1 mouse cellular context compared by ENCODE assay signal in the genomic region with DNA sequence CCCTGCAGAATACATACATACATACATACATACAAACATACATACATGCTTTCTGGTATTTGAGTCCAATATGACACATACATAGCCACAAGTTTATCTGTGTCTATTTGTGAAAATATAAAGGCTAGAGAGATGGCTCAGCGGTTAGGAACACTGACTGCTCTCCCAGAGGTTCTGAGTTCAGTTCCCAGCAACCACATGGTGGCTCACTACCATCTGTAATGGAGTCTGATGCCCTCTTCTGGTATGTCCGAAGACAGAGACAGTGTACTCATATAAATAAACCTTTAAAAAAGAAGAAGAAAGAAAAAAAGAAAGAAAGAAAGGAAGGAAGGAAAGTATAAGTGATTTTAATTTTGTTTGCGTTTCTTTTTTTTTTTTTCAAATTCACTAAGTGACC.
A peak's percentile ranks its signal among the peaks of the same experiment; 100 is the strongest.
TF ChIP-seq lines count a peak whose summit lies in the region.

No protein-coding gene starts in this region.

TF ChIP-seq in MEL, 35 proteins besides CTCF, POLR2A, EP300 and RAD21:
- TF ChIP-seq SMC3 (IDR thresholded peaks at IDR 0.05; ENCODE audit: low read depth, low read length) = peak; percentile 52
- TF ChIP-seq RCOR1 (IDR thresholded peaks at IDR 0.05; ENCODE audit: low read depth, low read length) = no peak
- TF ChIP-seq ZC3H11A (IDR thresholded peaks at IDR 0.05; ENCODE audit: low read depth, low read length) = peak; percentile 32; the same call in 1 of the 2 replicates
- TF ChIP-seq TBP (IDR thresholded peaks at IDR 0.05; ENCODE audit: low read depth, low read length) = peak; percentile 33; the same call in 1 of the 2 replicates
- no peak for TF ChIP-seq MXI1 (IDR thresholded peaks at IDR 0.05; ENCODE audit: low read depth, low read length)
- no peak for TF ChIP-seq NRF1 (IDR thresholded peaks at IDR 0.05; ENCODE audit: insufficient read depth, low read depth, low read length, poor library complexity, severe bottlenecking)
- TF ChIP-seq ZMIZ1 (IDR thresholded peaks at IDR 0.05; ENCODE audit: low read depth, low read length) = no peak
